ENCODE assay signal across 1 mouse cellular context in genomic region chr9:7790580-7791084, GRCm38 (mm10).
TF ChIP-seq lines count a peak whose summit lies in the region.

No protein-coding gene starts in this region.

TF ChIP-seq in MEL, 35 proteins besides CTCF, POLR2A, EP300 and RAD21 (continued from another document):
- TF ChIP-seq GATA1 (IDR thresholded peaks at IDR 0.05; ENCODE audit: low read depth, low read length) (peak; percentile 99), ELF1 (IDR thresholded peaks at IDR 0.05; ENCODE audit: low read depth, low read length) (peak; percentile 49; the same call in 1 of the 2 replicates), ZNF384 (IDR thresholded peaks at IDR 0.05; ENCODE audit: low read depth, low read length) (0 out of 2 replicates have a peak, but pooled peaks have one; percentile 14), MYB (IDR thresholded peaks at IDR 0.05; ENCODE audit: low read depth, low read length) (peak; percentile 87), TBP (IDR thresholded peaks at IDR 0.05; ENCODE audit: low read depth, low read length) (peak; percentile 82; the same call in 1 of the 2 replicates), MXI1 (IDR thresholded peaks at IDR 0.05; ENCODE audit: low read depth, low read length) (peak; percentile 75), MYC (IDR thresholded peaks at IDR 0.05; ENCODE audit: low read depth, low read length) (peak; percentile 86), USF2 (IDR thresholded peaks at IDR 0.05; ENCODE audit: borderline replicate concordance in 1 of 2, insufficient read depth in 1 of 2, low read depth in 1 of 2, low read length in 2 of 2) (no peak), CHD2 (IDR thresholded peaks at IDR 0.05; ENCODE audit: low read length) (no peak; the same call in 1 of the 2 replicates), UBTF (IDR thresholded peaks at IDR 0.05; ENCODE audit: borderline replicate concordance, insufficient read depth, low read depth, low read length) (0 out of 2 replicates have a peak, but pooled peaks have one; percentile 25), USF1 (IDR thresholded peaks at IDR 0.05; ENCODE audit: low read depth, low read length) (peak; percentile 70; the same call in 1 of the 2 replicates), TCF12 (IDR thresholded peaks at IDR 0.05; ENCODE audit: low read depth, low read length) (peak; percentile 96), HCFC1 (IDR thresholded peaks at IDR 0.05; ENCODE audit: low read depth, low read length) (peak; percentile 57; the same call in 1 of the 2 replicates)
